Comparison of ENCODE assay signal across 8 mouse cellular contexts in the genomic region with DNA sequence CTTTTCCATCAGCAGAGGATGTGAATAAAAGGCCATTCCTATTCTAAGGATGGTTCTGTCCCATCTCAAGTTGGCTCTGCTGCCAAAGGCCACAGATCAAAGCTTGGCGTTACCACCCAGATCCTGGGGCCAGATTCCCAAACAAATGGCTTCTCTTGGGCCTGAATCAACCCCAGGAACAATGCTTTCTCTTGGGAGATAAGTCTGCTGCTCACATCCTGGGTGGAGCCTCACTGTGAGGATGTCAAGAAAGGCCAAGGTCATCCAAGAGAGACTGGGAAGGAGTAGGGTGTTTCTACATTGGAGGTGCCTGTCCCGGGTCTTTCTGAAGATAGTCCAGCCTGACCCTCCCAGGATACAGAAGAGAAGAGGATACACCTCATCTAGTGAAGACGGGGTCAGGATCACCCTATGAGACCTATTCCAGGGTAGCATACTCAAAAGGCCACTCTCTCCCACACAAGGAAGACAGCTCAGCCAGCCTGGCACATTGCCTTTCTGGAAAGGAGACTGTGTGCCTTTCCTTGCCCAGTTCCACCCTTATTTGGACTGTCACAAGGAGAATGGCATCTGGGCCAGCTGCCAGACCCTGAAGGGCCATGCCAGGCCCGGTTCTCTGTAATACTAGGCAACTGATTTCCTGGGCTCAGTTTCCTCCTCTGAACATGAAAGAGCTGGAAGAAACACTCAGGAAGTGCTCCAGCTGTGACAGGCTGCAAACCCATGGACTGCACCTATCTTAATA.
DNase-seq lines count a peak whose midpoint lies in the region; ATAC-seq and TF ChIP-seq lines count a peak whose summit lies in the region.

No protein-coding gene starts in this region.

- H3K4me3 ChIP-seq in hindbrain, embryonic 10.5 days = no peak overlapping the region
- no peak overlapping the region for H3K4me3 ChIP-seq in hindbrain, embryonic 12.5 days
- no peak overlapping the region for H3K4me3 ChIP-seq in lung, embryonic 16.5 days (ENCODE audit: low read length)
- H3K4me3 ChIP-seq in testis, adult 2 months (ENCODE audit: control insufficient read depth, low read depth, low read length) = no peak overlapping the region

- no peaks in the 10 kb centered on the region for H3K9me3 ChIP-seq in hindbrain, embryonic 10.5 days
- no peaks in the 10 kb centered on the region for H3K9me3 ChIP-seq in hindbrain, embryonic 12.5 days (replicated peaks)
- no peaks in the 10 kb centered on the region for H3K9me3 ChIP-seq in lung, embryonic 16.5 days (ENCODE audit: control insufficient read depth, low read length)

- peaks cover 7% of the 10 kb centered on the region for H3K27me3 ChIP-seq in hindbrain, embryonic 10.5 days (ENCODE audit: insufficient read depth, poor library complexity, severe bottlenecking)
- H3K27me3 ChIP-seq in hindbrain, embryonic 12.5 days = no peaks in the 10 kb centered on the region
- H3K27me3 ChIP-seq in lung, embryonic 16.5 days (ENCODE audit: control insufficient read depth, insufficient read depth, low read depth, low read length) = no peaks in the 10 kb centered on the region
- H3K27me3 ChIP-seq in testis, adult 2 months (ENCODE audit: control insufficient read depth, insufficient read depth, low read length) = no peaks in the 10 kb centered on the region

- no peaks in the 10 kb centered on the region for H3K36me3 ChIP-seq in hindbrain, embryonic 10.5 days
- H3K36me3 ChIP-seq in hindbrain, embryonic 12.5 days = no peaks in the 10 kb centered on the region
- no peaks in the 10 kb centered on the region for H3K36me3 ChIP-seq in lung, embryonic 16.5 days (ENCODE audit: control insufficient read depth, insufficient read depth, low read length)
- H3K36me3 ChIP-seq in testis, adult 2 months (ENCODE audit: control insufficient read depth, insufficient read depth, low read length) = no peaks in the 10 kb centered on the region

- no peak overlapping the region for H3K4me2 ChIP-seq in hindbrain, embryonic 12.5 days (replicated peaks)
- H3K4me2 ChIP-seq in lung, embryonic 16.5 days (ENCODE audit: low read depth, low read length) = no peak overlapping the region

- no peak for ATAC-seq in hindbrain, embryonic 12.5 days (ENCODE audit: low FRiP score)
- ATAC-seq in lung, embryonic 16.5 days (ENCODE audit: low read depth) = peak; percentile 87

- WGBS in hindbrain, embryonic 10.5 days = 82% methylated on average over 4 of the region's 4 CpGs
- WGBS in hindbrain, embryonic 12.5 days = 76% methylated on average over 4 of the region's 4 CpGs
- 47% methylated on average over 4 of the region's 4 CpGs for WGBS in lung, embryonic 16.5 days

- no peak for TF ChIP-seq CTCF in testis, adult 2 months (IDR thresholded peaks at IDR 0.05; ENCODE audit: control insufficient read depth, insufficient read depth, insufficient replicate concordance, low read depth, low read length)

- DNase-seq in hindbrain, embryonic 10.5 days (ENCODE audit: low spot score) = no peak
- DNase-seq in cerebellum, adult 8-10 months = peak; percentile 86
- peak; percentile 72 to 75 for DNase-seq in gastrocnemius, postnatal 36 days
- DNase-seq in kidney, postnatal 10 days = peak; percentile 79
- DNase-seq in retina, embryonic 14.5 days (ENCODE audit: low spot score) = no peak

- peak overlapping the region; percentile 29; the same call in 1 of the 2 replicates for H3K27ac ChIP-seq in hindbrain, embryonic 10.5 days
- H3K27ac ChIP-seq in hindbrain, embryonic 12.5 days = no peak overlapping the region
- H3K27ac ChIP-seq in lung, embryonic 16.5 days (ENCODE audit: low read length) = peak overlapping the region; percentile 81
- peak overlapping the region; percentile 44; the same call in 1 of the 2 replicates for H3K27ac ChIP-seq in testis, adult 2 months (ENCODE audit: control insufficient read depth, insufficient read depth, low read depth, low read length)

- H3K4me1 ChIP-seq in hindbrain, embryonic 10.5 days (replicated peaks) = peaks cover 28% of the 10 kb centered on the region
- H3K4me1 ChIP-seq in hindbrain, embryonic 12.5 days = peaks cover 18% of the 10 kb centered on the region
- peaks cover 24% of the 10 kb centered on the region for H3K4me1 ChIP-seq in lung, embryonic 16.5 days (replicated peaks; ENCODE audit: control insufficient read depth, insufficient read depth, low read length)
- H3K4me1 ChIP-seq in testis, adult 2 months (ENCODE audit: control insufficient read depth, insufficient read depth, low read length) = peaks cover 7% of the 10 kb centered on the region

- intact Hi-C loops in gastrocnemius, postnatal 36 days (cut with DNase I) = no loop called here

- TF ChIP-seq POLR2A in testis, adult 2 months (IDR thresholded peaks at IDR 0.05; ENCODE audit: control insufficient read depth, low read depth, low read length) = no peak

- H3K9ac ChIP-seq in hindbrain, embryonic 12.5 days = no peak overlapping the region
- H3K9ac ChIP-seq in lung, embryonic 16.5 days (ENCODE audit: low read length) = no peak overlapping the region

Comparison
In these comparisons a context has a peak if more than half of its experiments do, and no peak if none do; other contexts are left out.
1. DNase-seq: peak in cerebellum, adult 8-10 months (single experiment), gastrocnemius, postnatal 36 days (2 of 2) and kidney, postnatal 10 days (single experiment); none in hindbrain, embryonic 10.5 days (single experiment) and retina, embryonic 14.5 days (single experiment).